Mouse (Mus musculus) limb, embryonic 15.5 days (tissue): ENCODE results near the gene Gm11084. TPM values are rescaled to one million over a fixed set of nuclear protein-coding genes. Genes with fewer than 3 reads are reported as not detected.
A peak's percentile ranks its signal among the peaks of the same experiment; 100 is the strongest.
"Not testable (repeated sequence)": the region's sequence is repeated elsewhere in the genome, so short reads cannot be mapped to it uniquely, and the experiment has no call there.

Experiments used
- ATAC-seq: fragments of 200-750 bp; cut with Nextera tagmentation; 2 replicates; pipeline ENCODE4 v1.8.0; 2017; ENCODE audit warnings: low read depth, moderate TSS enrichment; ENCODE audit not compliant: insufficient number of reproducible peaks, low FRiP score, low TSS enrichment
- H3K27ac ChIP-seq: fragments of 300-500 bp; sonication (generic); 2 replicates; pipeline ENCODE4 v1.5.1; 2015; ENCODE audit warnings: moderate library complexity, mild to moderate bottlenecking, inconsistent platforms
- H3K27me3 ChIP-seq: fragments of 300-500 bp; sonication (generic); 2 replicates; pipeline ENCODE4 v1.6.1; 2015; ENCODE audit warnings: inconsistent platforms
- H3K36me3 ChIP-seq: fragments of 300-500 bp; sonication (generic); 2 replicates; pipeline ENCODE4 v1.6.1; 2015; ENCODE audit warnings: inconsistent platforms
- H3K4me1 ChIP-seq: fragments of 300-500 bp; sonication (generic); 2 replicates; pipeline ENCODE4 v1.6.1; 2015; ENCODE audit warnings: inconsistent platforms
- H3K4me2 ChIP-seq: fragments of 300-500 bp; sonication (generic); 2 replicates; pipeline ENCODE4 v1.6.1; 2015; ENCODE audit warnings: mild to moderate bottlenecking, inconsistent platforms
- H3K4me3 ChIP-seq: fragments of 300-500 bp; sonication (generic); 2 replicates; pipeline ENCODE4 v1.5.1; 2015; ENCODE audit warnings: mild to moderate bottlenecking, inconsistent platforms
- H3K9ac ChIP-seq: fragments of 300-500 bp; sonication (generic); 2 replicates; pipeline ENCODE4 v1.6.1; 2015; ENCODE audit warnings: inconsistent platforms
- H3K9me3 ChIP-seq: fragments of 300-500 bp; sonication (generic); 2 replicates; pipeline ENCODE4 v1.6.1; 2016; ENCODE audit warnings: inconsistent platforms
- WGBS: fragments of 180-500 bp; shearing (Covaris S2); methylation state at CpG from one replicate; pipeline ENCODE4 v1.1.7; 2015; 5-methylcytosine and 5-hydroxymethylcytosine counted together
- polyA plus RNA-seq: library from polyadenylated mRNA; unstranded; fragments of >200 nt; fragmentation: Nextera tagmentation; extraction: Ambion mirVana; gene quantifications from 2 replicates; pipeline ENCODE4 v1.2.1, GENCODE M21; 2015

Gene Gm11084
- polyA plus RNA-seq, 1 experiment from 2014 or later, result not detected

DNA sequence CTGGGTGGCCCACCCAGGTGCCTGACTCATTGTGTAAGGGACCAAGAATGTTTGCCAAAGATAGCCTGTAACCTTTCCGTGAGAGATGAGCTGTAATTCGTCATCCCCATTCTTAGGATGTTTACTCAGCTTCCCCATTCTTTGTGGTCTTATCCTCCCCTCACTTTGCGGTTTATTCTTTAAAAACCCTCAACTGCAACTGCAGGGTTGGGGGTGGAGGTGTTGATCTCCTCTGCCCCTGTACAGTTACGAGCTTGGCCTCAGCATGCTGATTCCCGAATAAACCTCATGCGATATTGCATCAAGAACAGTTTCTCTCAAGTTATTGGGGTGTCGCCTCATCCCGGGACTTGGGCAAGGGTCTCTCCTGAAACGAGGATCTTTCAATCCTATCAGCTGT is 2.4 kb upstream of the Gm11084 start:
- H3K27ac ChIP-seq, H3K9ac ChIP-seq, H3K36me3 ChIP-seq, ATAC-seq, H3K4me3 ChIP-seq, H3K4me1 ChIP-seq, H3K9me3 ChIP-seq, H3K4me2 ChIP-seq, H3K27me3 ChIP-seq: not testable (repeated sequence)
- 93% methylated on average over 9 of the region's 9 CpGs for WGBS

DNA sequence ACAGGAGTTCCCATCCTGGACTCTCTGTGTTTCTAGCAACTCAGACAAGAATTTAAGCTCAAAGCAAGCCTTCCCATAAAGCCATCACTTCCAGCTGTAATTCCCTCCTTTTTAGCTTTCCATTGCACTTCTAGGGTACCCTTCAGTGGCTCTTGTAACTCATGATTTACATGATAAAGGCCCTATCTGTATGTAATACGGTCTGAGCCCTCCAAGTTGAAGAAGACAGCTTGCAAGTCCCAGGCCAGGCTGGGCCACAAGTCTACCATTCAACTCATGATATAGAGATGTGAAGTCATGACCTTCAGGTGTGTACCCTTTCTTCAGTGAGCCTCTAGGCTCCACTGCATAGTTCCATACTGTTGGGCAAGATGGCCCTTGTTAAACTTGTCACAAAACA is 1.0 kb downstream of the Gm11084 start:
- Histone ChIP-seq H3K4me1 (peaks cover 9% of the 10 kb centered on the region; the same call in 1 of the 2 replicates), H3K4me2 (no peak overlapping the region), H3K27ac (no peak overlapping the region), H3K9me3 (no peaks in the 10 kb centered on the region), H3K9ac (no peak overlapping the region), H3K27me3 (no peaks in the 10 kb centered on the region), H3K36me3 (no peaks in the 10 kb centered on the region), H3K4me3 (no peak overlapping the region)
- WGBS, result 69% methylated on average over 1 of the region's 1 CpGs
- no peak for ATAC-seq

DNA sequence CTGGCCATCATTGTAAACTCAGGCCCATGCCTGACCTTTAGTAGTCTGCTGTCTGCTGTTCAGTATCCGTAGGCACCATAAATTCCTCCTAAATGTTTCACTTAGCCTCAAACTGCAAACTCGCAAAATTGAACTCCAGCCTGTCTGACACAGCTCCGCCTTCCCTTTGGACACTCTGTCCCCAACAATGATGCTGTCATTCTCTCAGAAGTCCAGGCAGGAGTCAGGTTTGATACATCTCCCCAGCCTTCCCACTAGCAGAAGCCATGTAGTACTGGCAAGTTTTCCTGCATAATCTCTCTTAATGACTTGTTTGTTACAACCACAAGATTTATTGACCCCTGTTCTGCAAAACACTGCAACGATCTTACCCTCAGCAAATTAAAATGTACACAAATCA is 1.7 kb downstream of the Gm11084 start:
- WGBS, result 32% methylated on average over 4 of the region's 4 CpGs
- H3K9ac ChIP-seq, result no peak overlapping the region
- no peak for ATAC-seq
- H3K4me2 ChIP-seq, result no peak overlapping the region
- H3K9me3 ChIP-seq, result no peaks in the 10 kb centered on the region
- H3K36me3 ChIP-seq, result no peaks in the 10 kb centered on the region
- no peaks in the 10 kb centered on the region for H3K27me3 ChIP-seq
- H3K4me3 ChIP-seq, result no peak overlapping the region
- H3K4me1 ChIP-seq, result peaks cover 9% of the 10 kb centered on the region; the same call in 1 of the 2 replicates
- peak overlapping the region; percentile 33; the same call in 1 of the 2 replicates for H3K27ac ChIP-seq

DNA sequence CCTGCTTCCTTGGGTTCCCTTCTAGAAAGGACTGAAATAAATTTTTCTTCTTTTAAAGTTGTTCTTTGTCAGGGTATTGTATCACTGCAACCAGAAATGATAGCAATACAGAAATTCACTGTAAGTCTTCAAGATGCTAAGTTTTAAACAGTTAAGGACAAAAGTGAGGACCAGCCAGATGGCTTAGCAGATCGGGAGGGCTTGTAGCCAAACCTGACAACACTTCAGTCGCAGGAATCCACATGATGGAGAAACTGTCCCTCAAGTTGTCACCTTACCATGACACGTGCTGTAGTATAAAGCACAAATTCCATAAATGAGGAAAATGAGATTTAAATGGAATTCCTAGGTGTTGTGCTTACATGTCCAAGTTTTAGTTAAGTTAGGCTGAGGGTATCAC is 3.3 kb downstream of the Gm11084 start:
- H3K9ac ChIP-seq, result no peak overlapping the region
- no peak overlapping the region for H3K4me2 ChIP-seq
- no peak overlapping the region for H3K4me3 ChIP-seq
- no peak overlapping the region for H3K27ac ChIP-seq
- H3K27me3 ChIP-seq, result no peaks in the 10 kb centered on the region
- peaks cover 9% of the 10 kb centered on the region; the same call in 1 of the 2 replicates for H3K4me1 ChIP-seq
- ATAC-seq, result no peak
- WGBS, result 84% methylated on average over 3 of the region's 3 CpGs
- H3K9me3 ChIP-seq, result no peaks in the 10 kb centered on the region
- H3K36me3 ChIP-seq, result no peaks in the 10 kb centered on the region

DNA sequence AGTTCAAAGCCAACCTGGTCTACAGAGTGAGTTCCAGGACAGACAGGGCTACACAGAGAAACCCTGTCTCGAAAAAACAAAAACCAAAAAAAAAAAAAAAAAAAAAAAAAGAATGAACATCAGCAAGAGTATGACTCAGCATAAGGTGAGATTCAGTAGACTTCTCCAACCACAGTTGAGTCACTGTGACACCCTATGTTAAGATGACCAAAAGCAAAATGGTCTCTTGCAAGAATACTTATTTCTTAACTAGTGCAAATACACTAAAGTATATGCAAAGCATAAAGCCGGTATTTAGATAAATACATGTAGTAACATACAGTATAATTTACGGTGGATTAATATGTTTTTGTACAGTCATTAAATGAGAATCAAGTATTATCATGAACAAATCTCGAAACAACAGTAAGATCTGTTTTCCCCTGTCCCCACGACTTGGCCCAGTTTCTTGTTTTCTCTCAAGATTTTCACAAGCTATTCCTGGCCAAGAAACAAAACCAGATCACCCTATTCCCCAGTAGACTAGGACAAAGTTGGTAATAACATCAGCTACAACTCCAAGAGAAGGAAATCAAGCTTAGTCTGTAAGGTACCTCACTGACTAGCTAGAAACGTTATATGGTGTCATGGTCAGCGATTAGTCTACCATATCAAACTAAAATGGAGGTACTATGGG is 4.3 kb downstream of the Gm11084 start:
- H3K4me3 ChIP-seq, result no peak overlapping the region
- H3K27ac ChIP-seq, result no peak overlapping the region
- no peaks in the 10 kb centered on the region for H3K9me3 ChIP-seq
- H3K36me3 ChIP-seq, result no peaks in the 10 kb centered on the region
- ATAC-seq, result no peak
- H3K4me1 ChIP-seq, result peaks cover 9% of the 10 kb centered on the region; the same call in 1 of the 2 replicates
- no peak overlapping the region for H3K4me2 ChIP-seq
- no peaks in the 10 kb centered on the region for H3K27me3 ChIP-seq
- 82% methylated on average over 7 of the region's 7 CpGs for WGBS
- H3K9ac ChIP-seq, result no peak overlapping the region

DNA sequence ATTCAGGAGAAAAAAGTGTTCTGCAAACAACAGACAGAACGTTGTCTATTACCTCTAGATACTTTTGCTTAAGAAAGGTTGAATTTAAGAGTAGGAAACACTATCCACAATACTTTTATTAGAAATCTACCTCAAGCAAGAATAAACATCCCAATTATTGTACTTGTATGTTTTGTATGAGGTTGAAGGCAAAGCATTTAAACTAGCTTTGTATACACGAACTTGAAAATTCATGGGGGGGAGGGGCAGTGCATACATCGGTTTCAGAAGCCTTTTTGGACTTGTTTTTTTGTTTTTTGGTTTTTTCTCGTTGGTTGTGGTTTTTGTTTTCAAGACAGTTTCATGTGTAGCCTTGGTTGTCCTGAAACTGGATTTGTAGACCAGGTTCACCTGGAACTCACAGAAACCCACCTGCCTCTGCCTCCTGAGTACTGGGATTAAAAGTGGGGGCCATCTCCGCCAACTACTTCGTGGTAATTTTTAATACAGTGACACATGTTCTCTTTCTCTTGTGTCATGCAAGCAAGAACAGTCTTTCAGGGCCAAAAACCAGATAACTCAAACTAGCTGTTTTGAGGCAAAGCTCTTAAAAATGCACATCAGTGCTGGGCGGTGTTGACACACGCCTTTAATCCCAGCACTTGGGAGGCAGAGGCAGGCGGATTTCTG is 4.9 kb downstream of the Gm11084 start:
- no peaks in the 10 kb centered on the region for H3K36me3 ChIP-seq
- H3K9ac ChIP-seq, result 0 out of 2 replicates have a peak overlapping the region, but pooled peaks have one; percentile 100
- peaks cover 12% of the 10 kb centered on the region; the same call in 1 of the 2 replicates for H3K4me1 ChIP-seq
- WGBS, result 75% methylated on average over 9 of the region's 9 CpGs
- no peaks in the 10 kb centered on the region for H3K27me3 ChIP-seq
- peak overlapping the region; percentile 100; the same call in 1 of the 2 replicates for H3K27ac ChIP-seq
- peak overlapping the region; percentile 98 for H3K4me3 ChIP-seq
- no peaks in the 10 kb centered on the region for H3K9me3 ChIP-seq
- ATAC-seq, result no peak
- peak overlapping the region; percentile 64; the same call in 1 of the 2 replicates for H3K4me2 ChIP-seq

DNA sequence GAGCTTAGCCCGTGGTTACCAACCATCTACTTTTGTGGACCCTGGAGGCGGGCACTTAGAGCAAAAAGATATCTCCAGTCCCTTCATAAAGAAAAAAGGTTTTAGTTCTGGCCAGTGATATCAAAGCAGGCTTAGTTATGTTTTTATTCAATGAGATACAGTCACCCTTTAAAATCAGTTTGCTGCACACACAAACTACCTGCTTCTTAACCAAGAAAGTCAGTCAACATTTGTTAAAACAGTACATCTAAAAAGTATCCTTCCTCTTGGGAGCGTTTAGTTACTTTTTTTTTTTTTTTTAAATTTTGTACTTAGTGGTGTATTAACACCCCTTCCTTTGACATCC is 5.5 kb downstream of the Gm11084 start:
- no peaks in the 10 kb centered on the region for H3K36me3 ChIP-seq
- peak overlapping the region; percentile 64 for H3K4me2 ChIP-seq
- no peak for ATAC-seq
- no peaks in the 10 kb centered on the region for H3K9me3 ChIP-seq
- no peaks in the 10 kb centered on the region for H3K27me3 ChIP-seq
- H3K4me3 ChIP-seq, result peak overlapping the region; percentile 98
- H3K4me1 ChIP-seq, result peaks cover 15% of the 10 kb centered on the region
- peak overlapping the region; percentile 100 for H3K27ac ChIP-seq
- WGBS, result 12% methylated on average over 3 of the region's 3 CpGs
- peak overlapping the region; percentile 100 for H3K9ac ChIP-seq

DNA sequence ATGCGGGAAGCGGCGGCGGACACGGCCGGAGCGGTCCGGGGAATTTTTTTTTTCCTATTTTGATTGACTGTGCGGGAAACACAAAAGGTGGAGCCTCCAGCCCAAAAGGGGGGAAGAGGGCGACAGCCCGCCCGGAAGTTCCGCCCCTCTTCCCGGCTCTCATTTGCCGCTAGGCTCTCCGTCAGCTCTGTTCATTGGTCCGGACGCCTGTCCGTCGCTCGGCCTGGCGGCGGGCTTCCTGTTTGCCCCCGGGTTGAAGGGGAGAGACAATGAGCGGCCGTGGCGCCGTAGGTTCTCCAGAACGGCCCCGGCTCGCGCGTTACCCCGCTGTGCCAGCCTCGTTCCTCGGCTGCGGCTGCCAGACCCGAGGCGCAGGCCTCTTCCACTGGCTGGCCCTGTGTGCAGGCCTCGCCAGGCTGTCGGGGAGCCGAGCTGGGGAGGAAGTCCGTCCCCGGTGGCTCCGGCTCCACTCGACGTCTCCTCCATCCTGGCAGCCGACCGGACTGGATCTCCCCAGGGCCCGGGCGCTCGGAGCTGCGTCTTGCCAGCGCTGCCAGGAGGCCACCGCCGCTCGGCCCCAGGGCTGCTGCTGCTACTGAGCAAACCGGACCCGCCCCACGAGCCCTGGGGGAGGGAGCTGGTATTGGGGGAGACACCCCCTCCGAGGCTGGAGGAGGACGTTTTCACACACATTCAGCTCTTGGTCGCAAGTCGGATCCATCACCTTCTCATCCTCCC is 6.0 kb downstream of the Gm11084 start, which contains the start of gene Sp3:
Gene Sp3, minus strand, starts transcription at position 110 of the 738 bp plus-strand sequence.
- Histone ChIP-seq H3K27ac (peak within 1 kb of the TSS; percentile 100), H3K4me2 (peak within 1 kb of the TSS; percentile 64), H3K9ac (peak within 1 kb of the TSS; percentile 100), H3K9me3 (no peaks in the 10 kb centered on the region), H3K4me3 (peak within 1 kb of the TSS; percentile 98), H3K4me1 (peaks cover 21% of the 10 kb centered on the region), H3K36me3 (no peaks in the 10 kb centered on the region), H3K27me3 (no peaks in the 10 kb centered on the region)
- peak; percentile 87 for ATAC-seq
- under 1% methylated on average over 55 of the region's 64 CpGs for WGBS

DNA sequence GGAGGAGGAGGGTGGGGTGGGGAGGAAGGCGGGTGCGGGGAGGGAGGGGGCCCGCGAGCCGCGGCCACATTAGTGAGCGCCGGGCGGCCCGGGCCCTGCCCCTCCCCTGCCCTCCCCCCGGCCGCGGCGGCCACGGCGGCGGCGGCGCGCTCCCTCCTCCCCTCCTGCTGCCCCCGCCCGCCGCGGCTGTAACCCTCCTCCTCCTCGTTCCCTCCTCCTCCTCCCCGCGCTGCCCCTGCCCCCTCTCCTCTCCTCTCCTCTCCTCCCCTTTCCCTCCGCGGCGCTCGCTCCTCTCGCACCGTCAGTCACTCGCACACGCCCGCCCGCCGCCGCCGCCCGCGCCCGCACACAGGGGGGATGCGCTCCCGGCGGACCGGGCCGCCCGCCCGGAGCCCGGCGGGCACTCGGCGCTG is 6.9 kb downstream of the Gm11084 start:
- Histone ChIP-seq H3K9me3 (no peaks in the 10 kb centered on the region), H3K27me3 (no peaks in the 10 kb centered on the region), H3K4me2 (peak overlapping the region; percentile 29), H3K4me3 (peak overlapping the region; percentile 98), H3K27ac (peak overlapping the region; percentile 100), H3K36me3 (no peaks in the 10 kb centered on the region), H3K9ac (peak overlapping the region; percentile 100), H3K4me1 (peaks cover 20% of the 10 kb centered on the region)
- ATAC-seq, result peak; percentile 83
- 0% methylated on average over 26 of the region's 54 CpGs for WGBS

DNA sequence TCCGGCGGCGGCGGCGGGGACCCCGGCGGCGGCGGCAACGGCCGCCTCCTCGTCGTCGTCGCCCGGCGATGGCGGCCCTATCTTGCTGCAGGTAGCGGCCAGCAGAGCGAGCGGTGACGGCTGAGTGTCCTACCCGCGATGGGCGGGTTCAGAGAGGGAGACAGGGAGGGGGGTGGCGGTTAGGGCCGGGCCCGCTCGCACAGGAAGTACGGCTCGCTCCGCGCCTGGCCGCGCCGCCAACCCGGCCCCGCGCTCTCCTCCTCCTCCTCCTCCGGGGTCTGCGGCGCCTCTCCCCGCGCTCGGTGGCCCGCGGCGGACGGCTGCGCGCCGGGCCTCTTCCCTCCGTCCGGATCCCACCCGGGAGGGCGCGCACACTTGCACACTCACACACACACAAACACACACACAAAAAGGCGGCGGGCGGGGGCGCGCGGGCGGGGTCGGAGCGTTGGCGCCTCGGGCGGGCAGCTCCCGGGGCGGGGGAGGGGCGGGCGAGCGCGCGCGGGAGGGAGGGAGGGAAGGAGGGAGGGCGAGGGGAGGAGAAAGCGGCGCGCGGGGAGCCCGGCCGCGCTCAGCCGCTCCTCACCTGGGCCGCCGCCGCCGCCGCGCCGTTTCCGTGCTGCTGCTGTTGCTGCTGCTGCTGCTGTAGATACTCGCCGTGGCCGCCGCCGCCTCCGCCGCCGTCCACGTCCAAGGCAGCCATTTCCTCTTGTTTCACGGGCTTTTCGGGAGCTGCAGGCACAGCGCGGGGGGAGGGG is 7.4 kb downstream of the Gm11084 start:
- WGBS, result 0% methylated on average over 25 of the region's 107 CpGs

DNA sequence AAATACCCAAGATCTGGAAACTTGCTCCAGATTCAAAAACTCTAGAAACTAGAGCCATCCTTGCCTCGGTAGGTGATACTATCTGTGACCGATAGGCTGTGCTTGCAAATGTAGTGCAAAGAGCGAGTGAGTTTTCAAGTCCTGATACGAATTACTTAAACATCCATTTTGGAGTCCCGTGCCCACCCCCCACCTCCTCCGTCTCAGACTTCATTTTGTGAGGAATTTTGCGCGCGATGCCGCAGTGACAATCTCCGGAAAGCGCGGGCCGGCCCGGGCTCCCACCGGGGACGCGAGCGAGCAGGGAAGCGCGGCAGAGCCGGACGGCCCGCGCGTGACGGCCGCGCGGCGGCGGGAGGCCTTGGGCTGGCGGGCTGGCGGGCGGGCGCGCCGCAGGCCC is 8.0 kb downstream of the Gm11084 start:
- peak overlapping the region; percentile 100 for H3K27ac ChIP-seq
- no peaks in the 10 kb centered on the region for H3K9me3 ChIP-seq
- peaks cover 12% of the 10 kb centered on the region for H3K4me1 ChIP-seq
- H3K4me2 ChIP-seq, result peak overlapping the region; percentile 47
- H3K4me3 ChIP-seq, result peak overlapping the region; percentile 98
- H3K9ac ChIP-seq, result peak overlapping the region; percentile 100
- H3K27me3 ChIP-seq, result no peaks in the 10 kb centered on the region
- WGBS, result under 1% methylated on average over 23 of the region's 38 CpGs
- H3K36me3 ChIP-seq, result no peaks in the 10 kb centered on the region
- no peak for ATAC-seq

More for the DNA sequence above, 7.4 kb downstream of the Gm11084 start:
- ATAC-seq, result peak; percentile 78
- peak overlapping the region; percentile 100 for H3K9ac ChIP-seq
- peak overlapping the region; percentile 100 for H3K27ac ChIP-seq
- peak overlapping the region; percentile 98 for H3K4me3 ChIP-seq
- H3K4me1 ChIP-seq, result peaks cover 14% of the 10 kb centered on the region
- no peaks in the 10 kb centered on the region for H3K36me3 ChIP-seq
- no peaks in the 10 kb centered on the region for H3K27me3 ChIP-seq
- no peaks in the 10 kb centered on the region for H3K9me3 ChIP-seq
- H3K4me2 ChIP-seq, result peak overlapping the region; percentile 47; the same call in 1 of the 2 replicates
